Mouse (Mus musculus) forebrain, embryonic 12.5 days (tissue): ENCODE results near the gene Mettl25. TPM values are rescaled to one million over a fixed set of nuclear protein-coding genes. Genes with fewer than 3 reads are reported as not detected.
A peak's percentile ranks its signal among the peaks of the same experiment; 100 is the strongest.

Experiments
- ATAC-seq: fragments of 200-750 bp; cut with Nextera tagmentation; 2 replicates; pipeline ENCODE4 v1.8.0; 2017; ENCODE audit warnings: moderate TSS enrichment; ENCODE audit not compliant: low FRiP score
- H3K27ac ChIP-seq: fragments of 300-500 bp; sonication (generic); 2 replicates; pipeline ENCODE4 v1.5.1; 2016; ENCODE audit warnings: mild to moderate bottlenecking
- H3K27me3 ChIP-seq: fragments of 300-500 bp; sonication (generic); 2 replicates; pipeline ENCODE4 v1.6.1; 2016; ENCODE audit warnings: mild to moderate bottlenecking
- H3K36me3 ChIP-seq: fragments of 300-500 bp; sonication (generic); replicated peaks from 2 replicates; pipeline ENCODE4 v1.6.1; 2016; ENCODE audit warnings: mild to moderate bottlenecking
- H3K4me1 ChIP-seq: fragments of 300-500 bp; sonication (generic); 2 replicates; pipeline ENCODE4 v1.6.1; 2016
- H3K4me2 ChIP-seq: fragments of 300-500 bp; sonication (generic); 2 replicates; pipeline ENCODE4 v1.6.1; 2016; ENCODE audit warnings: mild to moderate bottlenecking, moderate library complexity
- H3K4me3 ChIP-seq: fragments of 300-500 bp; sonication (generic); replicated peaks from 2 replicates; pipeline ENCODE4 v1.5.1; 2016; ENCODE audit warnings: mild to moderate bottlenecking
- H3K9ac ChIP-seq: fragments of 300-500 bp; sonication (generic); 2 replicates; pipeline ENCODE4 v1.6.1; 2016; ENCODE audit warnings: mild to moderate bottlenecking
- H3K9me3 ChIP-seq: fragments of 300-500 bp; sonication (generic); 2 replicates; pipeline ENCODE4 v1.6.1; 2016
- WGBS: fragments of 180-500 bp; shearing (Covaris S2); methylation state at CpG from one replicate; pipeline ENCODE4 v1.1.7; 2016; 5-methylcytosine and 5-hydroxymethylcytosine counted together
- polyA plus RNA-seq: library from polyadenylated mRNA; unstranded; fragments of >200 nt; fragmentation: Nextera tagmentation; extraction: Ambion mirVana; gene quantifications from 2 replicates; pipeline ENCODE4 v1.2.1, GENCODE M21; 2016

Gene Mettl25
- polyA plus RNA-seq: 14.7 and 16.2 TPM in 2 replicates

- H3K9me3 ChIP-seq: no peaks in the 10 kb centered on the region
- H3K36me3 ChIP-seq: peaks cover 31% of the 10 kb centered on the region
- H3K9ac ChIP-seq: peak within 1 kb of the TSS; percentile 77
- no peaks in the 10 kb centered on the region for H3K27me3 ChIP-seq
- ATAC-seq: peak; percentile 99
- peak within 1 kb of the TSS; percentile 67 for H3K4me2 ChIP-seq
- H3K4me1 ChIP-seq: peaks cover 14% of the 10 kb centered on the region
- H3K27ac ChIP-seq: peak within 1 kb of the TSS; percentile 93
- WGBS: under 1% methylated on average over 90 of the region's 90 CpGs
- peak within 1 kb of the TSS; percentile 79 for H3K4me3 ChIP-seq
Observed at GRCm38 (mm10) chr10:105840928-105841888, at the start of gene Mettl25, which contains the start of gene Ccdc59. Mettl25 (minus strand) TSS chr10:105841380. Ccdc59 (plus strand) TSS chr10:105841067.

GRCm38 (mm10) chr10:105867312-105867711 is 26.1 kb upstream of the Mettl25 start:
- no peak overlapping the region for H3K27ac ChIP-seq
- H3K4me2 ChIP-seq: no peak overlapping the region
- 46% methylated on average over 4 of the region's 4 CpGs for WGBS
- no peak overlapping the region for H3K9ac ChIP-seq
- no peaks in the 10 kb centered on the region for H3K4me1 ChIP-seq
- H3K27me3 ChIP-seq: no peaks in the 10 kb centered on the region
- H3K9me3 ChIP-seq: no peaks in the 10 kb centered on the region
- ATAC-seq: no peak
- H3K4me3 ChIP-seq: no peak overlapping the region
- H3K36me3 ChIP-seq: no peaks in the 10 kb centered on the region

- no peaks in the 10 kb centered on the region for H3K4me1 ChIP-seq
- H3K36me3 ChIP-seq: peaks cover 42% of the 10 kb centered on the region
- H3K9me3 ChIP-seq: no peaks in the 10 kb centered on the region
- WGBS: 81% methylated on average over 4 of the region's 4 CpGs
- no peak for ATAC-seq
- no peak overlapping the region for H3K9ac ChIP-seq
- no peak overlapping the region for H3K4me3 ChIP-seq
- no peak overlapping the region for H3K4me2 ChIP-seq
- no peaks in the 10 kb centered on the region for H3K27me3 ChIP-seq
- no peak overlapping the region for H3K27ac ChIP-seq
Observed at GRCm38 (mm10) chr10:105851136-105851535, 10.0 kb upstream of the Mettl25 start.

GRCm38 (mm10) chr10:105850286-105850685 is 9.1 kb upstream of the Mettl25 start:
- WGBS: 90% methylated on average over 5 of the region's 5 CpGs
- Histone ChIP-seq H3K9me3 (no peaks in the 10 kb centered on the region), H3K36me3 (peaks cover 50% of the 10 kb centered on the region), H3K4me2 (no peak overlapping the region), H3K9ac (no peak overlapping the region), H3K27ac (no peak overlapping the region), H3K4me3 (no peak overlapping the region), H3K27me3 (no peaks in the 10 kb centered on the region), H3K4me1 (no peaks in the 10 kb centered on the region)
- ATAC-seq: no peak

- H3K4me3 ChIP-seq: 0 out of 2 replicates have a peak overlapping the region, but pooled peaks have one; percentile 7
- 84% methylated on average over 7 of the region's 7 CpGs for WGBS
- H3K9ac ChIP-seq: no peak overlapping the region
- no peak for ATAC-seq
- H3K4me1 ChIP-seq: peaks cover 14% of the 10 kb centered on the region
- H3K36me3 ChIP-seq: peaks cover 41% of the 10 kb centered on the region
- no peaks in the 10 kb centered on the region for H3K9me3 ChIP-seq
- no peak overlapping the region for H3K27ac ChIP-seq
- H3K4me2 ChIP-seq: peak overlapping the region; percentile 67; the same call in 1 of the 2 replicates
- no peaks in the 10 kb centered on the region for H3K27me3 ChIP-seq
Observed at GRCm38 (mm10) chr10:105842574-105842973, 1.4 kb upstream of the Mettl25 start.

- Histone ChIP-seq H3K9ac (no peak overlapping the region), H3K4me1 (no peaks in the 10 kb centered on the region), H3K36me3 (no peaks in the 10 kb centered on the region; the same call in 1 of the 2 replicates), H3K27me3 (no peaks in the 10 kb centered on the region), H3K27ac (no peak overlapping the region), H3K9me3 (no peaks in the 10 kb centered on the region), H3K4me3 (no peak overlapping the region), H3K4me2 (no peak overlapping the region)
- ATAC-seq: peak; percentile 62
- 64% methylated on average over 10 of the region's 10 CpGs for WGBS
Observed at GRCm38 (mm10) chr10:105834627-105835228, 6.5 kb downstream of the Mettl25 start.

GRCm38 (mm10) chr10:105806259-105807010 is 34.7 kb downstream of the Mettl25 start:
- no peaks in the 10 kb centered on the region for H3K27me3 ChIP-seq
- no peaks in the 10 kb centered on the region for H3K9me3 ChIP-seq
- no peak for ATAC-seq
- no peak overlapping the region for H3K27ac ChIP-seq
- no peak overlapping the region for H3K4me3 ChIP-seq
- H3K36me3 ChIP-seq: no peaks in the 10 kb centered on the region
- no peak overlapping the region for H3K4me2 ChIP-seq
- H3K9ac ChIP-seq: no peak overlapping the region
- 93% methylated on average over 7 of the region's 7 CpGs for WGBS
- no peaks in the 10 kb centered on the region for H3K4me1 ChIP-seq

GRCm38 (mm10) chr10:105803461-105803860 is 37.7 kb downstream of the Mettl25 start:
- WGBS: 93% methylated on average over 2 of the region's 2 CpGs
- Histone ChIP-seq H3K27me3 (no peaks in the 10 kb centered on the region), H3K4me1 (no peaks in the 10 kb centered on the region), H3K27ac (no peak overlapping the region), H3K4me3 (no peak overlapping the region), H3K9ac (no peak overlapping the region), H3K9me3 (no peaks in the 10 kb centered on the region), H3K36me3 (no peaks in the 10 kb centered on the region), H3K4me2 (no peak overlapping the region)
- ATAC-seq: no peak

- Histone ChIP-seq H3K9ac (no peak overlapping the region), H3K4me3 (no peak overlapping the region), H3K27ac (no peak overlapping the region), H3K36me3 (no peaks in the 10 kb centered on the region), H3K27me3 (no peaks in the 10 kb centered on the region), H3K4me1 (no peaks in the 10 kb centered on the region), H3K9me3 (no peaks in the 10 kb centered on the region), H3K4me2 (no peak overlapping the region)
- WGBS: 95% methylated on average over 6 of the region's 6 CpGs
- ATAC-seq: no peak
Observed at GRCm38 (mm10) chr10:105802132-105802531, 39.0 kb downstream of the Mettl25 start.

- no peaks in the 10 kb centered on the region for H3K36me3 ChIP-seq
- H3K4me1 ChIP-seq: no peaks in the 10 kb centered on the region
- H3K4me2 ChIP-seq: no peak overlapping the region
- H3K4me3 ChIP-seq: no peak overlapping the region
- H3K9ac ChIP-seq: no peak overlapping the region
- no peaks in the 10 kb centered on the region for H3K27me3 ChIP-seq
- ATAC-seq: peak; percentile 23; the same call in 1 of the 2 replicates
- no peaks in the 10 kb centered on the region for H3K9me3 ChIP-seq
- WGBS: 80% methylated on average over 6 of the region's 6 CpGs
- no peak overlapping the region for H3K27ac ChIP-seq
Observed at GRCm38 (mm10) chr10:105801147-105801546, 40.0 kb downstream of the Mettl25 start.

GRCm38 (mm10) chr10:105797250-105797924 is 43.8 kb downstream of the Mettl25 start:
- no peak overlapping the region for H3K4me3 ChIP-seq
- no peak overlapping the region for H3K9ac ChIP-seq
- H3K27ac ChIP-seq: no peak overlapping the region
- no peaks in the 10 kb centered on the region for H3K4me1 ChIP-seq
- ATAC-seq: no peak
- H3K27me3 ChIP-seq: no peaks in the 10 kb centered on the region
- no peak overlapping the region for H3K4me2 ChIP-seq
- 0 out of 2 replicates have a peak, but pooled peaks cover 4% of the 10 kb centered on the region for H3K36me3 ChIP-seq
- no peaks in the 10 kb centered on the region for H3K9me3 ChIP-seq
- WGBS: 87% methylated on average over 8 of the region's 8 CpGs
